Mouse (Mus musculus) lung, embryonic 16.5 days (tissue): ENCODE results near the gene Lyrm4. TPM values are rescaled to one million over a fixed set of nuclear protein-coding genes. Genes with fewer than 3 reads are reported as not detected.

Experiments
- ATAC-seq: fragments of 200-750 bp; cut with Nextera tagmentation; 2 replicates; pipeline ENCODE4 v1.8.0; 2017; ENCODE audit warnings: low read depth, mild to moderate bottlenecking, moderate library complexity
- H3K27ac ChIP-seq: fragments of 300-500 bp; sonication (generic); 2 replicates; pipeline ENCODE4 v1.5.1; 2014; ENCODE audit warnings: mild to moderate bottlenecking, control low read depth, low read length
- H3K27me3 ChIP-seq: fragments of 300-500 bp; sonication (generic); 2 replicates; pipeline ENCODE4 v1.6.1; 2014; ENCODE audit warnings: low read depth, low read length, mixed read lengths; ENCODE audit not compliant: control insufficient read depth, insufficient read depth
- H3K36me3 ChIP-seq: fragments of 300-500 bp; sonication (generic); 2 replicates; pipeline ENCODE4 v1.6.1; 2014; ENCODE audit warnings: low read length; ENCODE audit not compliant: control insufficient read depth, insufficient read depth
- H3K4me1 ChIP-seq: fragments of 300-500 bp; sonication (generic); replicated peaks from 2 replicates; pipeline ENCODE4 v1.6.1; 2014; ENCODE audit warnings: low read length, mixed read lengths; ENCODE audit not compliant: control insufficient read depth, insufficient read depth
- H3K4me2 ChIP-seq: fragments of 300-500 bp; sonication (generic); 2 replicates; pipeline ENCODE4 v1.6.1; 2014; ENCODE audit warnings: low read depth, low read length, control low read depth
- H3K4me3 ChIP-seq: fragments of 300-500 bp; sonication (generic); 2 replicates; pipeline ENCODE4 v1.5.1; 2014; ENCODE audit warnings: mild to moderate bottlenecking, low read length, control low read depth
- H3K9ac ChIP-seq: fragments of 300-500 bp; sonication (generic); 2 replicates; pipeline ENCODE4 v1.6.1; 2014; ENCODE audit warnings: low read length, control low read depth
- H3K9me3 ChIP-seq: fragments of 300-500 bp; sonication (generic); 2 replicates; pipeline ENCODE4 v1.6.1; 2016; ENCODE audit warnings: low read length; ENCODE audit not compliant: control insufficient read depth
- WGBS: fragments of 180-500 bp; shearing (Covaris S2); extraction: QIAGEN DNeasy Blood & Tissue Kit; methylation state at CpG from one replicate; pipeline ENCODE4 v1.1.7; 2014; 5-methylcytosine and 5-hydroxymethylcytosine counted together
- polyA plus RNA-seq: library from polyadenylated mRNA; unstranded; fragments of >200 nt; fragmentation: Nextera tagmentation; extraction: Ambion mirVana; gene quantifications from 2 replicates; pipeline ENCODE4 v1.2.1, GENCODE M21; 2015

Gene Lyrm4
- 23.2 and 23.7 TPM in 2 replicates for polyA plus RNA-seq

DNA sequence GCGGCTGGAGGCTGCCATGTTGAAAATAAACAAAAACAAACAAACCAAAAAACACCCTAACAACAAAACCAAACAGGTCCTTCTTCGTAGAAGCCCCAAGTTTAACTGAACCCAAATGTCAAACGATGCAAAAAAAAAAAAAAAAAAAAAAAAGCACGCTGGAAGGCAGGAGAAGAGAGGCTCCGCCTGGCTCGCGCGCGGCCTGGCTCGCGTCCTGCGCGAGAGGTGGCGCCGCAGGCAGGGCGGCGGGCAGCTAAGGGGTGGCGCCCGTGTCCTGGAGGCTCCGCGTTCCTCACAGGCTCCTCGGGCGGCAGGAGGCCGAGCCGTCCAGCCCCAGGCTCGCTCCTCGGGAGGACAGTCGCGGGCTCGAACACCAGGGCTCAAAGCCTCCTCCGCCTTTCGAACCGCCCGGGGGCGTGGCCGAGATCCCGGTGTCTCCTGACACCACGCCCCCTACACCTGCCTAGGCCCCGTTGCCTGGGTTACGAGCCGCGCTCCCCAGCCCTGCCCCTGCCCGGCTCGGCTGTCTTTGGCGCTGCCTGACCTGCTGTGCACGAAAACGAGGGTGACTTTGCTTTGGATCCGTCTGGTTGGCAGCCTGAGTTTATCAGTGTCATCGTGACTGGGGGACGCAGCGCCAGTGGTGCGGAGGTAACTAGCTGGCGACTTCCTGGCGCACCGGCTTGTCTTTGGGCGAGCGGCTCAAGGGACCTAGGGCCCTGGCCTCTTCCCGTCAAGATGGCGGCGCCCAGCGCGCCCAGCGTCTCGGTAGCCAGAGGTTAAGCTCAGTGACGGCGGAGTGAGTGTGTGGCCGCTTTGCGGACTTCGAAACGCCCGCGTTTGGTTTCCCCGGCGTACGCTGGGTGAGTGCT, at the start of gene Lyrm4, which contains the start of gene Fars2:
Gene Lyrm4, minus strand, starts transcription at position 384 of the 872 bp plus-strand sequence.
Gene Fars2, plus strand, starts transcription at position 270 of the 872 bp plus-strand sequence.
- Histone ChIP-seq H3K9me3 (no peaks in the 10 kb centered on the region), H3K36me3 (no peaks in the 10 kb centered on the region), H3K9ac (peak within 1 kb of the TSS; percentile 80), H3K4me2 (peak within 1 kb of the TSS; percentile 82), H3K4me1 (peaks cover 4% of the 10 kb centered on the region; the same call in 1 of the 2 replicates), H3K27me3 (no peaks in the 10 kb centered on the region), H3K27ac (peak within 1 kb of the TSS; percentile 98), H3K4me3 (peak within 1 kb of the TSS; percentile 87)
- ATAC-seq = peak; percentile 99
- under 1% methylated on average over 74 of the region's 75 CpGs for WGBS

GRCm38 (mm10) chr13:36163898-36164297, 46.6 kb upstream of the Lyrm4 start:
- Histone ChIP-seq H3K4me2 (no peak overlapping the region), H3K4me1 (no peaks in the 10 kb centered on the region), H3K27ac (no peak overlapping the region), H3K9ac (no peak overlapping the region), H3K4me3 (no peak overlapping the region), H3K27me3 (no peaks in the 10 kb centered on the region), H3K36me3 (no peaks in the 10 kb centered on the region), H3K9me3 (no peaks in the 10 kb centered on the region)
- no peak for ATAC-seq
- WGBS = 65% methylated on average over 1 of the region's 1 CpGs

DNA sequence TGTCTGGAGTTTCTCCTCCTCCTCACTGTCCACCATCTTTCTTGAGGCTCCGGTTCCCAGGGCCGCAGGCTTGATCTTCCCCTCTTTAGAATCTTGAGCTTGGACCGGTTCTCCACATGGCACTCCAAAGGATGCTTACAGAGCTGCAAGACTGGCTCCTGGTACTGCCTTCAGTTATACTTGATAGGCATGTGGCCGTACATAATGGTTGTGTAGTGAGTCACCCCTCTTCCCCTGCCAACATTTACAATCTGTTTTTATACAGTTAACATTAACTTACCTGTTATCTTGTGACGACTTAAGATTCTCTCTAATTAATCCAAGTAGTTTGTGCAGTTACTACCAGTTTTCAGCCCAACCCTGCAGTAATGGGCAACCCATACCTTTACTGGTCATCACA, 46.1 kb upstream of the Lyrm4 start:
- Histone ChIP-seq H3K4me2 (no peak overlapping the region), H3K36me3 (no peaks in the 10 kb centered on the region), H3K27ac (no peak overlapping the region), H3K4me3 (no peak overlapping the region), H3K4me1 (no peaks in the 10 kb centered on the region), H3K9me3 (no peaks in the 10 kb centered on the region), H3K27me3 (no peaks in the 10 kb centered on the region), H3K9ac (no peak overlapping the region)
- 82% methylated on average over 5 of the region's 5 CpGs for WGBS
- ATAC-seq = no peak

DNA sequence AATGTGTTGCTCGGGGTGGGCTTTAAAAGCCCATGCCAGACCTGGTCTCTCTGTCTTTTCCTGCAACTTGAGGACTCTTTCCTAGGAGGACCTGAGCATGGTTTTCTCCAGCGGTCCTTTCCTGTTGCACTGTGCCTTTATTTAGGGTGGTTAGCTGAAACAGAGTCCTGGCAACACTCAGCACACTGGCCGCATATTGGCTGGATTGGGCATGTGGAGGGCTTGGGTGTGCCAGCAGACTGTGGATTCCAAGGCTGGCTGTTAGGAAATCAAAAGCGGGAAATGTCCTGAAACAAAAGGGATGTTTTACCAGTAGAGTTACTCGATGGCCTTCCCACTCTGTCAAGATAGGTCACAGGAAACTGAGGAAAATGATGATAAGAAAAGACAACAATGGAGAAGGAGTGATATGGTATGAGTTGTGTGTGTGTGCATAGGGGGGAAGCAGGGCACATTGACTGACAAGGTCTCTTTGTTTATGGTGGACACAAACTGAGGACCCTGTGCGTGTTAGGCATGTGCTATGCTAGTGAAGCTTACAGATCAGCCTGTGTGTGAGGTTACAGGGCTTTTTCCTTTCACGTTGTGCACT, 39.1 kb upstream of the Lyrm4 start:
- no peaks in the 10 kb centered on the region for H3K27me3 ChIP-seq
- H3K27ac ChIP-seq = no peak overlapping the region
- H3K4me2 ChIP-seq = no peak overlapping the region
- no peaks in the 10 kb centered on the region for H3K36me3 ChIP-seq
- H3K4me1 ChIP-seq = peaks cover 5% of the 10 kb centered on the region; the same call in 1 of the 2 replicates
- H3K4me3 ChIP-seq = no peak overlapping the region
- H3K9ac ChIP-seq = no peak overlapping the region
- no peaks in the 10 kb centered on the region; the same call in 1 of the 2 replicates for H3K9me3 ChIP-seq
- no peak for ATAC-seq
- WGBS = 72% methylated on average over 7 of the region's 7 CpGs

- no peaks in the 10 kb centered on the region for H3K27me3 ChIP-seq
- H3K4me2 ChIP-seq = 0 out of 2 replicates have a peak overlapping the region, but pooled peaks have one; percentile 23
- H3K4me1 ChIP-seq = peaks cover 5% of the 10 kb centered on the region; the same call in 1 of the 2 replicates
- H3K36me3 ChIP-seq = no peaks in the 10 kb centered on the region
- peak; percentile 80 for ATAC-seq
- no peaks in the 10 kb centered on the region; the same call in 1 of the 2 replicates for H3K9me3 ChIP-seq
- no peak overlapping the region for H3K4me3 ChIP-seq
- WGBS = 45% methylated on average over 5 of the region's 5 CpGs
- no peak overlapping the region for H3K9ac ChIP-seq
- peak overlapping the region; percentile 81 for H3K27ac ChIP-seq
Observed at GRCm38 (mm10) chr13:36152728-36153498, 35.6 kb upstream of the Lyrm4 start.

- Histone ChIP-seq H3K9me3 (no peaks in the 10 kb centered on the region), H3K36me3 (no peaks in the 10 kb centered on the region), H3K4me2 (no peak overlapping the region), H3K4me3 (no peak overlapping the region), H3K9ac (no peak overlapping the region), H3K27ac (peak overlapping the region; percentile 46), H3K4me1 (peaks cover 5% of the 10 kb centered on the region; the same call in 1 of the 2 replicates), H3K27me3 (no peaks in the 10 kb centered on the region)
- no peak for ATAC-seq
- WGBS = 46% methylated on average over 5 of the region's 5 CpGs
Observed at GRCm38 (mm10) chr13:36150272-36150671, 32.9 kb upstream of the Lyrm4 start.

GRCm38 (mm10) chr13:36149175-36149939, 32.0 kb upstream of the Lyrm4 start:
- 50% methylated on average over 6 of the region's 6 CpGs for WGBS
- Histone ChIP-seq H3K4me3 (no peak overlapping the region), H3K27ac (no peak overlapping the region), H3K4me2 (no peak overlapping the region), H3K9me3 (no peaks in the 10 kb centered on the region), H3K36me3 (no peaks in the 10 kb centered on the region), H3K4me1 (peaks cover 5% of the 10 kb centered on the region; the same call in 1 of the 2 replicates), H3K27me3 (no peaks in the 10 kb centered on the region), H3K9ac (no peak overlapping the region)
- ATAC-seq = no peak

DNA sequence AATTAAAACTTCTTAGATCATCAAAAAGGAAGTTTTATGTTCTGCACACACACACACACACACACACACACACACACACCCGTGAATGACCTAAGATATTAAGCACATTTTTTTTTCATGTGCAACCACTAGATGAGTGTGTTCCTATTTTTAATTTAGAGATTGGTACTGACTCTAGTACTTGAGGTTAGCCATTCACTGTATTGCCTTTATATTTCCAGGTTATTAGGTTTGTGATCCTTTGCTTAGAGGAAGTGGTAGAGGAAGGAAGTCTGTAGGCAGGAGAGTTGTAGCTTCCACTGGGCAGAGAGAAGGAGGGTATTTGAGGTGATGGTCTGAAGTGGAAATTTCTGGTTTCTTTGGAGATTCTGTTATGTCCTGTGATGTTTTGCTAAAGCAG, 28.3 kb upstream of the Lyrm4 start:
- Histone ChIP-seq H3K9me3 (no peaks in the 10 kb centered on the region), H3K9ac (no peak overlapping the region), H3K4me3 (no peak overlapping the region), H3K4me2 (no peak overlapping the region), H3K27ac (no peak overlapping the region), H3K36me3 (no peaks in the 10 kb centered on the region), H3K27me3 (no peaks in the 10 kb centered on the region), H3K4me1 (no peaks in the 10 kb centered on the region; the same call in 1 of the 2 replicates)
- WGBS = 62% methylated on average over 1 of the region's 1 CpGs
- no peak for ATAC-seq
